Mouse (Mus musculus) E14TG2a.4 (cell line): ENCODE results near the gene Bmp2k.

Experiments used
- CTCF ChIP-seq: conservative IDR thresholded peaks from 2 replicates; pipeline ENCODE4 v1.5.1; 2014; ENCODE audit warnings: low read length
- POU5F1 ChIP-seq: IDR thresholded peaks from 2 replicates; pipeline ENCODE4 v1.6.1; 2014; ENCODE audit warnings: low read length, borderline replicate concordance

- TF ChIP-seq CTCF (no peak), POU5F1 (no peak)
These were observed 25.1 kb downstream of the Bmp2k start for GRCm38 (mm10) chr5:97022305-97023278.
